Mouse (Mus musculus) frontal cortex, postnatal 14 days (tissue): ENCODE results near the gene Bcam.

ENCODE experiments used
- DNase-seq, 2 experiments: peaks; one replicate each; pipeline ENCODE4 v3.0.0; 2022; ENCODE audit warnings: low spot score in 2 of 2

Gene Bcam

DNA sequence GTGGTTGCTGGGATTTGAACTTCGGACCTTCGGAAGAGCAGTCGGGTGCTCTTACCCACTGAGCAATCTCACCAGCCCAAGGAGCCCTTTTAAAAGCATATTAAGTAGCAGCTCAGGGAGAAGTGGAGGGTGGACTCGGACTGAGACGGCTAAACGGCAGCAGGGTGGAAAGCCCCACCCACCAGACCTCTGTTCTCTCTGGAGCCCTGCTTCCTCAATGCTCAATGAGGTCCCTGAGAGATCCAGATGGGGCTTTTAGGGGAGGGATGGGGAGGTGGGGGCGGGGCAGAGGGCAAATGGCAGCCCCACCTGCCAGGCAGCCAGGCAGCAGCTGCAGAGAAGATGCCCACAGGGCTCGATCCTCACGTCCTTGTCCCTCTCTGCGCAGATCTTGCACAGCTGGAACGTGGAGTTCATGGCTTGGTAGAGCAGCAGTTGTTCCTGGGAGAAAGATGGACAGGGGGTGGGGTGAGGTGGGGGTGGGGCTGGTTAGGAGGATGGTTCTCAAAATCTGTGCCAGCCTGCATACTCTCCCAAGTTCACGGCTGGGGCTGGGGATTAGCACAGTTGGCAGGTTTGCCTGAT lies 15.2 kb upstream of the Bcam start:
- DNase-seq = no peak

DNA sequence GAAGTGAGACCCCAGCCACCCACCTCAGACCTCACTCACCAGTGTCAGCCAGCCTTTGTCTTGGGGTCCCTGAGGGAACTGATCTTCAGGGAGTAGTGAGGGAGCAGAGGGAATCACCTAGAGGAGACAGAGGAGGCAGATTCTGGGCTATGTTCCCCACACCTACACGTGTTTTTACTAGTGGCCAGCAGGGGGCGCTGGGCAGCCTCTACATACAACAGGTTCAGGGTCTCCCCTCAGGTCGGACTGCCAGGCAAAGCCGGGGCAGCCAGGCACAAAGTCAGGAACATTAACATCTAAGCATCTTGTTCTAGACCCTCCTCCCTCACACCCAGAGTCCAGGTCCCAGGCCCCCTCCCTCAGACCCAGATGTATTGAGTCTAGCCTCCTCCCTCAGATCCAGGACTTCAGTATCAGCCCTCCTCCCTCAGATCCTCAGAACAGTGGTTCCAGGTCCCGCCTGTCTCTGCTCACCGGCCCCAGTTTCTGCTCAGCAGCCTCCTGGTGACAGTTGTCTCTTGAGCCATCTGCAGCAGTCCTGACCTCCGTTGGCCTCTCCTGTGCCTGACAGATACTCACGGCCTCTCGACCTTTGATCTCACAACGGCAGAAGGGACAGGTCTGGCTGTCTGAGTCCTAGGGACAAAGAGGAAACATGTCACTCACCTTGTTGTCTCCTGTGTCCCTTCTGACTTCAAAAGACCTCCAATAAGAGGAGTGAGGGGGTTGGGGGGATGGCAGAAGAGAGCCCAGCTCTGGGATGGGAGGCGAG lies 14.1 kb upstream of the Bcam start:
- DNase-seq = no peak

DNA sequence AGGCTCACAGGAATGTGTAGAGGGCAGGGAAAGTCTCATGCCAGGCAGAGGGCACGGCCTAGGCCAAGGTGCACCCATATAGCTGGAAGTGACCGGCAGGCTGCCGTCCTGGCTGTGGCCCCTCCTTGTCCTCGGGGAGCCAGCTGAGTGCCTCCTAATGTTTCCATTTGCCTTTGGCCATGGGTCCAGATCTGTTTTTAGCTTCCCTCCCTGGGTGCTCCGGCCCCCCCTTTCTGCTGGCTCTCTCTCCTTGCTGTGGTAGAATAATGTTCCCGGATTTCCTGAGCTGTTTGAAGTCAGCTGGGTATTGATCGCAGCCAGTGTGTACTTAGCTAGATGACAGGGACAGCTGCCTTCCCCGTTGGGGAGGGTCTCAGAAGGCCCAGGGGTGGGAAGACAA lies 12.8 kb upstream of the Bcam start:
- no peak for DNase-seq

DNA sequence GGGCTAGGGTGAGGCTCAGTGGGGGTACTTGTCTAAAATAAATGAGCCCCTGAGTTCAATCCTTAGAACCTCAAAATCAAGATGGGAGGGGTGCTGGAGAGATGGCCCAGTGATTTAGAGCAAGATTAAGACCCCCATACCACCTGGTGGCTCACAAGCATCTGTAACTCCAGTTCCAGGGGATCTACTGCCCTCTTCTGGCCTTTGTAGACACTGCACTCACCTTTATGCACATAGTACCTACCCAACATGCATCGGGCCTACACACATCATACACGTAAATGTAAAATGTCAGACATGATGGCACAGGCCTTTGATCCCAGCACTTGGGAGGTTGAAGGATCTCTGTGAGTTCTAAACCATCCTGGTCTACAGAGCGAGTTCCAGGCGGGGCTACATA lies 11.8 kb upstream of the Bcam start:
- DNase-seq = no peak

DNA sequence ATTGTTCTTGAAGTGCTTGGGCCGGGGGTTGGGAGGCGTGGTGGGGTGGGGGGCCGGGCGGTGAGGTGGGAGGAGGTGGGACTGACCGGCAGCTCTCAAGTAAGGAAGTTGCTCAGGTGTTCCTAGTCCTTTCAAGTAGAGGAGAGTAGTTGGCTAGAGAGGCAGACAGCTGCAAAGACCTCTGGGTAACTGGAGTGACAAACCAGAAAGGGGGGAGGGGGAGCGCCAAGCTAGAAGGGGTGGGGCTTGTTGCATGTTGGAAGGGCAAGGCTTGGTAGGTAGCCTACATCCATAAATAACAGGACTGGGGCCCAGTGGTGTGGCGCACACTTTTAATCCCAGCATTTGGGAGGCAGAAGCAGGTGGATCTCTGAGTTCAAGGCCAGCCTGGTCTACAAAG lies 10.9 kb upstream of the Bcam start:
- DNase-seq = no peak

DNA sequence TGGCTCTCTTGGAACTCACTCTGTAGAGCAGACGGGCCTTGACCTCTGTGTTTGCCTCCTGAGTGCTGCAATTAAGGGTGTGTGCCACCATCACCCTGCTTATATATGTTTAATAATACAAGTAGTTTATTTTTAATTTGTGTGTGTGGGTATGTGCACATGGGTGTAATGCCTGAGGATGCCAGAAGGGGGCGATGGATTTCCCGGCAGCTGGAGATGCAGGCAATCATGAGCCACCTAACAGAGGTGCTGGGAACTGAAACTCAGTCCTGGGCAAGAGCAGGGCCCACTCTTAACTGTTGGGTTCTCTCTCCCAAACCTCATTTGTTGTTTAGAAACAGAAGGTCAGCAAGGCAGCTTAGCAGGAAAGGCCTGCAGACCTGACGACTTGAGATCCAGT lies 9.1 kb upstream of the Bcam start:
- no peak for DNase-seq

DNA sequence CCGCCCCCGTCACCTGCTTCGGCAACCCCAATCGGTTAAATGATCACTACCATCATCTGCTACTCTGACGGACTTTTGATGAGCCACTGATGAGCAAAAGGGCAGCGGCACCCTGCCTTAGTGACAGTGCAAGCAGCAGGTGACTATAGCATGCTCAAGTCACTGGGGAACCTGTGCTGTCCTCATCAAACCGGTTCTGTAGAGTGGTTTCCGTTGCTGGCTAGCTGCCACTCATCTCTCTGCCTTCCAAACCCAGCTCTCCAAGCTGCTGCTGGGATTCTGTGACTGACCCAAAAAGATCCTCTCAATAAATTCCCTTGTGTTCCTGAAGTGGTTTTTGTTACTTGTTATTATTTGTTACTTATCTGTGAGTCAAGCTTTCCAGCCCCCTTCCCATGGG lies 7.8 kb upstream of the Bcam start:
- no peak for DNase-seq

DNA sequence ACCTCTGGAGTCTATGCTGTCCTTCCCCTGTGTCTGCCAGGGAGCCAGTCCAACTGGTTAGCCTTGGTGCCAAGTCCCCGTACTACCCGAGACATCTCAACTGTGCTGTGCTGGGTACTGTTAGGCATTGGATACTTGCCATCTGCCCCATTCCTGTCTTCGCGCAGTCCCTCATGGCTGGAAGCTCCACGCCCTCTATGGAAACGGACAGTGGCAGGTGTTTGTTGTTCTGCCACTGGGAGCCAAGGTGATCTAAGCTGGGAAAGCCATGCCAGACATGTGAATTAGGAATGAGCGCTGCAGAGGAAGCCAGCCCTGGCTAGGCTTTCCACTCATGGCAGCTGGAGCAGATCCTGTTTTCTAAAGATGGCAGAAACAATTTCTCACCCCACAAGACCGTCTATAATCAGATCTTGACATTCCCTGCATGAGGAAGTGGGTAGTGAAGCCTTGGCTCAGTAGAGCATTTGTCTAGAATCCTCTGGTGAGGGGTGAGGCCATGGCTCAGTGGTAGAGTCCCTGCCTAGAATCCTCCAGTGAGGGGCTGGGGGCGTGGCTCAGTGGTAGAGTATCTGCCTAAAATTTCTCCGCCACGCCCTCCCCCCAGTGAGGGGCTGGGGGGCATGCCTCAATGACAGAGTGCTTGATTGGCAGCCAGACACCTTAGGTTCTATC lies 6.4 kb upstream of the Bcam start:
- DNase-seq = no peak

DNA sequence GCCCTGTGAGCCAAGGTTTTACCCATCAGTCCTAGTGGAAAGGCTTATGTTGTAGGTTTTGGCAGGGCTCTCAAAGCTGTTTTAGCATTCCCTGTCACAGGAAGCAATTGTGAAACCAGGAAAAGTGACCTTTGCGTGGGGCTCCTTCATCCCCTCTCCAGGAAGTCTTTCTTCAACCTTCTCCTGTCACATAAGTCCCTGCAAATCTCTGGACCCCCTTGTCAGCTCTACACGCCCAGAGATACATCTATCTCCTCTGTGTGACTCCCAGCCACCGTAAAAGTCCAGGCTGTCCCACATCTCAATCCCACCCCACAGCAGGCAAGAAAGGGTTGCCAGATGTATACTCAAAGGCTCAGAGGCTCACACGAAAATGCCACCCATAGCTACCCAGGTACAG lies 866 bp upstream of the Bcam start:
- DNase-seq = no peak

DNA sequence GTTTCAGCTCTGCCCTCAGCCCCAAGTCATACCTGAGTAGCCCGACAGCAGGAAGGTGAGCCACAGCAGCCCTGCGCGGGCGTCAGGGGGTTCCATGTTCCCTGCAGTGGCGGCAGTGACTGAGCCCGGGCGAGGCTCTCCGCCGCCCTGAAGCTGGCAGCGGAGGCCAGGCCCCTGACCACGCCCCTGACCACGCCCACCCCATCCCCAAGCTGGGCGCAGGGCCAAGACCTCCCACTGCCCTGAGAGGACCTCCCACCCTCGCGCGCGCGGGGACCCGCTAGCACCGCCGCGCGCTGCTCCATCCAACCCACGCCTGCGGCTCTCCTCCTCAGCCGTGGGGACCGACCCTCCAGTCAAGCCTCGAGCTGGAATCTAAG lies 451 bp downstream of the Bcam start:
- peak in 1 of 2 experiments; percentile 56 for DNase-seq

DNA sequence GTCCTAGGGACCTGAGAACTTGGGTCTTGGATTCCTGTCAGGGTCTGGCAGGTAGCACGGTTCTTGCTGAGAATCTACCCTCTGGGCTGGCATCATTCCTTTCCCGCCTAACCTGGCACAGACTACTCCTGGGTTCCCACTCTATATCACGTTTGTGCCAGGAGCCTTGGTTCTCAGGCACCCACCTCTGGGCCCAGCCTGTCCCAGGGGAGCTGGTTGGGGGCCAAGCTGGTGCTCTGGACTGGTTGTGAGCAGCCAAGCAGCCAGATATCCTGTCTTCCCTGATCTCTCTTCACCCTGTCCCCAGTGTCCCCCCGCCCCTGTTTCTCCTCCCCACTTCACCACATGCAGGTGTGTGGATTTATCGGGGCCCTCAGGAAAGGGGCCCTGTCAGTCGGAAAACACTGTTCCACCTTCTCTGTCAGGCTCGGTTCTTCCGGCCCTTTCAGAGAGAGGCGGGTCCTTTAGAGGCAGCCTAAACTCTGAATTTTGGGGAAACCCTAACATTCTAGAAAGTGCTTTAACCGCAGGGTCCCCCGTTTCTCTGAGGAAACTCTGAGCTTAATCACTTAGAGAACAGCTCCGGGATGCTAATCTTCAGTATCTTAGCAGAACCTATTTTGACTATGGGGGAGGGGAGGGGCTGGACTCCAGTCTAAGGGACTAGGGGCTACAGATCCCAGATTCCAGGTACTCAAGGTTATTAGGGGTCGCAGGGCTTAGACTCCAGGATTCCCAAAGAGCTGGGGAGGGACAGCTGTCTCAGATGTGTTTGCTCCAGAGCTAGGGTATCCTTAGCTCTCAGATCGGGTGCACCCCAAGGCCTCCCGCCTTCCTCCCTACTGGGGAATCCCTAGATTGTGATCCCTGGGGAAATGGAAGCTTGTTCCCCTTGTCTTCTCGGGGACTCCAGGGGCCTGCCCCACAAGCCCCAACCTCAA lies 1.1 kb downstream of the Bcam start:
- no peak for DNase-seq

DNA sequence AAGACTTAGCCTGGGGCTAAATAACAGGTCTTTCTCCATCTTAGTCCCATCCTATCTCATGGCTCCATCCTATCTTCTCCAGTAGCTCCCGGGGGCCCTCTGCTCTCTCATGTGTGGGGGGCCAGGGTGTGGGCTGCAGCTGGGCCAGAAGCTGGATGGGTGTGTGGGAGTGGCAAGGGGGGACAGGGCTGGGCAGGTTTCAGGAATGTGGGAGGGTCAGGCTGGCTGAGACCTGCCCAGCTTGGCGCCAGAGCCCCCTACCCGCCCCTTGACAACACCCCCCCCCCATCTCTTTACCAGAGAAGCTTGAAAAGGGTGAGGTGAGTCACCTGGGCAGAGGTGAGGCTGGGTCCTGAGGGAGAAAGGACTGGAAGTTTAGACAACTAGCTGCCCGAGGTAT lies 1.8 kb downstream of the Bcam start:
- no peak for DNase-seq

DNA sequence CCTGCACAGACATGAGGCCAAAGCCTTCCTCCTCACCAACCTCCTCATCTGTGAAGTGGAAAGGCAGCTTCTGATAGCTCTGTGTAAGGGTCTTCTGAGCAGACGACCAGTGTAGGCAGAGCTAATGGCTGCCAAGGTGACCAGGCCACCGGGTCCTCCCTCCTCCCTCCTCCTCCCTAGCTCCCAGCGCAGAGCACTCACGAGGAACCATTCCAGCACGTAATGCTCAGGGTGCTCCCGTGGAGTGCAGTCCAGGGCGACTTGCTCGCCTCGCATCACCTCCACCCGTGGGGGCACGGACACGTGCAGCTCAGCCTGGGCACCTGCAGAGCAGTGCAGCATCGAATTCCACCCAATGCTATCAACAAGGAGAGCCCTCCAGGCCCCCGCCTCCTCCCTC lies 2.6 kb downstream of the Bcam start:
- DNase-seq = no peak

DNA sequence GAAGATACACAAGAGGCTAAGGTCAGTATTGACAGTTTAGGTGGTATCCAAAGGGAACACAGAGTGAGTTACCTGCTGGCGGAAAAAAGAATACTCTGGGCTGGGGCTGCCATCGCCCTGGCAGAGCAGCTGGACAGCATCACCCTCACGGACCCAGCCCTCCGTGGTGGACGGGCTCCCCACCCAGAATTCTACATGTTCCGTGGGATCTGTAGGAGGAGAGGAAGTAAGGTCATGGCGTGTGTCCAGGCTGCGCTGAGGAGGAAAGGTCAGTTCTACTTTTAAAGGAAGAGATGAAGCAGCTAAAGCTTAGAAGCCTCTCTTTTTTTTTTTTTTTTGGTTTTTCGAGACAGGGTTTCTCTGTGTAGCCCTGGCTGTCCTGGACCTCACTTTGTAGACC lies 6.2 kb downstream of the Bcam start:
- DNase-seq = no peak

DNA sequence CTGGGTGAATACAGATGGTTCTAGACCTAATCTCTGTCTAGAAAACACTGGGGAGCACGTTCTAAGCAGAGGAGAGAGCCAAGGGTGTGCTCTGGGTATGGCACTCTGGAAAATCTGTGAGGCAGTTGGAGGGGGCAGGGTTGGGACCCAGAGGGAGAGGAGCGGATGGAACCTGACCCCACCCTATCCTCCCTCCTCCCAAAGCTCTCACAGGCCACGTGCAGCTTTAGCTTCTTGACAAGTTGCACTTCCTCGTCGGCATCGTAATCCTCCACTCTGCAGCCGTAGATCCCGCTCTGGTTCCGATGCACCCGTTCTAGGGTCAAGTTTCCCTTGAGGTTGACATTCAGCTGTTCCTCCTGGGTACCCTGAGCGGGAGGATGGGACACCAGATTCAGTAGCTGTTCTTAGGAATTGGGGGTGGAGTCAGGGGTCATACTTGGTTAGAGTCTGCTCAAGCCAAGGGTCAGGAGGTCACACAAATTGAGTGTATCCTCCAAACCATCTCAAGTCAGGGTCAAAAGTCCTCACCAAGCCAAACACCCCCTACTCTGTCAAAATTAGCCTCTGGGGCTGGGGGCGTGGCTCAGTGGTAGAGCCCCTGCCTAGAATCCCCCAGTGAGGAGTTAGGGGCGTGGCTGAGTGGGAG lies 6.9 kb downstream of the Bcam start:
- DNase-seq = no peak

DNA sequence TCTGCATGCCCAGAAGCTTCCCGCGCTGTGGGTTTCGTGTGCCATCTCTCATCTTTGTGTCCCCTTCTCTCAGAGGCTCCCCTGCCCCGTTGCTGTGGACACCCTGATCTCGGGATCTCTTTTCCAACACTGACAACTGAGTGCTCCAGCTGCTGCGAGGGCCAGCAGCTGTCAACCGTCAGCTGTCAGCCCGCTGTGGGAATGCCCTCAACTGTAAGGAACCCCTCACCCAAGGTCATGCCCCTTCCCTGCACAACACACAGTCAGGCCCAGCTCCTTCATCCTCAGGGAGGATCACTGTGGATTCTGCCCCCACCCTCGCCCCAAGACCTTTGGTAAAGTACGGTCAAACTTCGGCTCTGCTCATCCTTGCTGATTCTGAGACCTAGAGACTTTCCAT lies 8.5 kb downstream of the Bcam start:
- DNase-seq = no peak

DNA sequence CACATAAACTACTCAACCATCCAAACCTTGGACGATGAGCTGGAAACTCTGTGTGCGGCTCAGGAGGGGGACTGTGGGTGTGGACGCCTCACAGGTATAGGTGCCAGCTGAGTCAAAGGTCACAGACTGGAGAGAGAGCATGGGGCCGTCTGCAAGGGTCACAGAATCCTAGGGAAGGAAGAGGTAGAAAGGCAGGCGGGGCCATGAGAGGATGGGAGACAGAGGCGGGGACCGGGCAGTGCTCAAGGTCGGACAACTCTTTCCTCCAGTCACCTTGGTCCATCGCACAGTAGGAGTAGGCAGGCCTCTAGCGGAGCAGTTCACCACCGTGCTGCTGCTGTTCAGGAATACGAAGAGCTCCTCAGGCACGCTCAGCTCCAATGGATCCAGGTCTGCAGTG lies 10.8 kb downstream of the Bcam start:
- no peak for DNase-seq

DNA sequence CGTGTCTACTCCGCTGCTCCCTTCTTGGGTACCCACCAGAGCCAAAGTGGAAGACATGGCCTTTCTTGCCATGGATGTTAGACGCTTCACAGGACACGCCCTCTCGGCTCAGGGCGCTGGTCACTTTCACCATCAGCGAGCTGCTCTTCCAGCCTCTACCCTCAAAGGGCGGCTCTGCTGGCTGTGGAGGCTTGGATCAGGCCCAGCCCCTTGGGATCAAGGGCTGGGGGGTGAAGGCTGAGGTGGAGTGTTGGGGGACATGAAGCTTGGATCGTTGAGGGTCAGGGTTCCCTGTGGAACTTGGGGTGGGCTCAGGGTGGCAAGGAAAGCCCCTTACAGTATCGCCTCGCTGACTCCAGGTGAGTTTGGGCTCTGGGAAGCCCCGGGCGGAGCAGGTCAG lies 12.2 kb downstream of the Bcam start:
- no peak for DNase-seq

DNA sequence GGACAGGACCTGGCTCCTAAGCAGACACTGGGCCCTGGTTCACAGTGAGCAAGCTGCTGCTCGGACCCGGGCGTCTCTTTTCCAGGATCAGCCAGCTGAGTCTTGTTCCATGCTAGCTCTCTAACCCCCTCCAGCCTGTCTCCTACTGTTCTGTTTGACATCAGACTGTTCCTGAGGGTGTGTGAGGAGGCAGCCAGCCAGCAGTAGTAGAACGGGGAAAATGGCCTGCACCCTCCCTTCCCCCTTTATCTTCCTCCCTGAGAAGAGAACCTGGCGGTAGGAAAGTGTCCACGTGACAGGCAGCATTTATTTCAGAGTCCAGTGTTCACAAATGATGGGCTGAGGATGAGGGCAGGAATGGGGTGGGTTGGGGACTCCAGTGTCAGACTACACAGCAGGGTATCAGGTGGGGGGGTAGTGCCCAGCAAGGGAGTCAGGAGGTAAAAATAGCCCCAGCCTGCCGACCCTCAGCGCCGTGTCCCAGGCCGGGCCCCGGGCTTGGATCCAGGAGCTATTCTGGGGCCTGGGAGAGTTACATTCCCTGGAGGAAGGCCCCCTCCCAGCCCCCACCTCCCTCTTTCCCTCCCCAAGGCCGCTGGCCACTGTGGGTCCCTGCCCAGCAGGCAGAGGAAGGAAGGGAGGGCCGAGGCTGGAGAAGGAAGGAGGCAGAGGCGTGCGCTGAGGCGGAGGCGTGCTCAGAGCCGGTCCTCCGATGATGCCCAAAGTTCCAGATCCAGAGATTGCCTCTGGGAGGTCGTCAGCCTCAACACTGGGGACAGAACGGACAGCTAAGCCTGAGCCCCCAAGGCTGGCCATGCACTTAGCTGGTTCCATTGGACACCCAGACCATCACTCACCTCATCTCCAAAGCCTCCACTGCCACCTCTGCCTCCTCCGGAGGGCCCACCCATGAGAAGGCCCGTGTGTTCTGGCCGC lies 14.7 kb downstream of the Bcam start:
- no peak for DNase-seq

DNA sequence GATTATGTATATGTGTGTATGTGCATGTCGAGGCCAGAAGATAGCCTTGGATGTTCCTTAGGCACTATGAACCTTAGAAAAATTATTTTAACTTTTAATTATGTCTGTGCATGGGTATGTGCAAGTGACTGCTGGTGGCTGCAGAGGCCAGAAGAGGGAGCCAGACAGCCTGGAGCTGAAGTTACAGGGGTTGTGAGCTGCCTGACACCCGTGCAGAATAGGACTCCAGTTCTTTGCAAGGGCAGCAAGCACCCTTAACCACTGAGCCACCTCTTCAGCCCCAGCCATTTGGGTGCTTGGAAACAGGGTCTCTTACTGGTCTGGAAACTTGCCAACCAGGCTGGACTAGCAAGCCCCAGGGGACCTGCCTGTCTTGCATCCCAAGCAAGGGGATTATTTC lies 15.8 kb downstream of the Bcam start:
- DNase-seq = no peak

DNA sequence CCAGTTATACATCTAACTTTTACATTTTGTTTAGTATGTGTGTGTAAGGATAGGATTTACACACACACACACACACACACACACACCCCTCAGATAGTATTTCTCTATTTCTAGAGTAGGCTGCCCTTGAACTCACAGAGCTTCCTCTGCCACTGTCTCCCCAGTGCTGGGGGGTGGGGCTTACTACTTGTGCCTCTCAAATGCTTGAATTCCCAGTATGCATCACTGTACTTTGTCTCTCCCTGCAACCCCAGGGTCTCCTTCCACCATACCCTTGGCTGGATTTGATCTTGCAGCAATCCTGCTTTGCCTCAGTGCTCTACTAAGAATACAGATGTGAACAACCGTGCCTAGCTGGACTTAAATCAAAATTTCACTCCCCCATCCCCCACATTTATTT lies 16.8 kb downstream of the Bcam start:
- DNase-seq = no peak
